Comparison of ENCODE assay signal across 23 mouse cellular contexts in the genomic region with DNA sequence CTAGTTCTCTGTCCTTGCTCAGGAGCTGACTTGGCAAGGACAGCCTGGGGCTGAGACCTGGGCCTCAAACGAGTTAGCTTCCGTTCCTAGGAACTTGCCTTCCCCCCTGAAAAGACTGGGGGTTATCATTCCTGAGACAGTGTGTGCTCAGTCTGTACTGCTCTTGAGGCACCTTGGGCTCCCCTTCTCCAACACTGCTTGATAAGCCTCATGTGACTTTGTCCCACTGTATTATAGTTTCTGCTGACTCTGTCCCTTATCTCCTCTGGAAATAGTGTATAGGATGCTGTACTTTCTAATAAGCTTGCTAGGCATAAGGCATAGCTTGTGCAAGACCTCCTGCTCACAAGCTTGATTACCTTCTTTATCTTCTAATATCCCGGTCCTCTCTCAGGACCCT. TPM values are rescaled to one million over a fixed set of nuclear protein-coding genes. Genes with fewer than 3 reads are reported as not detected.
DNase-seq lines count a peak whose midpoint lies in the region; ATAC-seq and TF ChIP-seq lines count a peak whose summit lies in the region.
"Had no signal": no experiment of that assay in that cellular context is flagged by ENCODE, and none has a peak within 500 bp of the region (broad histone marks: within the 10 kb centered on the region; RNA-seq: fewer than 3 reads in every experiment).

No protein-coding gene starts in this region.

- no peak overlapping the region for H3K27ac ChIP-seq in stomach, embryonic 16.5 days (ENCODE audit: low read length)
- no peak overlapping the region for H3K27ac ChIP-seq in stomach, postnatal 0 days (replicated peaks)
- H3K27ac ChIP-seq in intestine, embryonic 15.5 days = peak overlapping the region; percentile 37; the same call in 1 of the 2 replicates
- peak overlapping the region; percentile 73 for H3K27ac ChIP-seq in intestine, embryonic 16.5 days (ENCODE audit: low read length)
- H3K27ac ChIP-seq in intestine, postnatal 0 days (ENCODE audit: low read depth, low read length) = peak overlapping the region; percentile 46
- no peak overlapping the region for H3K27ac ChIP-seq in forebrain, embryonic 16.5 days (ENCODE audit: low read length)
- H3K27ac ChIP-seq in kidney, adult 2 months (ENCODE audit: insufficient read depth, low read depth, low read length) = no peak overlapping the region

- H3K4me2 ChIP-seq in stomach, embryonic 16.5 days (ENCODE audit: low read depth, low read length) = no peak overlapping the region
- no peak overlapping the region for H3K4me2 ChIP-seq in stomach, postnatal 0 days (replicated peaks; ENCODE audit: low read depth)
- no peak overlapping the region for H3K4me2 ChIP-seq in intestine, embryonic 15.5 days (replicated peaks)
- H3K4me2 ChIP-seq in intestine, embryonic 16.5 days (ENCODE audit: low read depth, low read length) = no peak overlapping the region
- no peak overlapping the region for H3K4me2 ChIP-seq in intestine, postnatal 0 days (replicated peaks; ENCODE audit: low read depth)
- H3K4me2 ChIP-seq in forebrain, embryonic 16.5 days (ENCODE audit: low read length) = no peak overlapping the region

- no peak for TF ChIP-seq CTCF in stomach, postnatal 0 days (IDR thresholded peaks at IDR 0.05; ENCODE audit: low read depth)
- no peak for TF ChIP-seq CTCF in intestine, postnatal 0 days (IDR thresholded peaks at IDR 0.05; ENCODE audit: low read depth)
- no peak for TF ChIP-seq CTCF in kidney, adult 2 months (conservative IDR thresholded peaks at IDR 0.05; ENCODE audit: insufficient read depth, insufficient read length, low read depth, low read length)

- no peaks in the 10 kb centered on the region for H3K4me1 ChIP-seq in stomach, embryonic 16.5 days (ENCODE audit: control insufficient read depth, insufficient read depth, low read length)
- no peaks in the 10 kb centered on the region for H3K4me1 ChIP-seq in stomach, postnatal 0 days (replicated peaks; ENCODE audit: control insufficient read depth, insufficient read depth)
- no peaks in the 10 kb centered on the region for H3K4me1 ChIP-seq in intestine, embryonic 15.5 days (replicated peaks)
- H3K4me1 ChIP-seq in intestine, embryonic 16.5 days (ENCODE audit: control insufficient read depth, insufficient read depth, low read length) = no peaks in the 10 kb centered on the region
- no peaks in the 10 kb centered on the region for H3K4me1 ChIP-seq in intestine, postnatal 0 days (replicated peaks; ENCODE audit: control insufficient read depth, insufficient read depth, low read length)
- H3K4me1 ChIP-seq in forebrain, embryonic 16.5 days (replicated peaks; ENCODE audit: control insufficient read depth, insufficient read depth, low read length) = no peaks in the 10 kb centered on the region
- H3K4me1 ChIP-seq in kidney, adult 2 months (ENCODE audit: control insufficient read depth, insufficient read depth, low read length) = peaks cover 5% of the 10 kb centered on the region; the same call in 1 of the 2 replicates

- TF ChIP-seq POLR2A in kidney, adult 2 months (IDR thresholded peaks at IDR 0.05; ENCODE audit: low read depth, low read length) = no peak

- H3K9me3 ChIP-seq in stomach, embryonic 16.5 days (replicated peaks; ENCODE audit: control insufficient read depth, low read length) = no peaks in the 10 kb centered on the region
- no peaks in the 10 kb centered on the region for H3K9me3 ChIP-seq in stomach, postnatal 0 days (ENCODE audit: control insufficient read depth, low read length)
- H3K9me3 ChIP-seq in intestine, embryonic 15.5 days = no peaks in the 10 kb centered on the region
- no peaks in the 10 kb centered on the region for H3K9me3 ChIP-seq in intestine, embryonic 16.5 days (ENCODE audit: control insufficient read depth, low read length)
- no peaks in the 10 kb centered on the region for H3K9me3 ChIP-seq in intestine, postnatal 0 days (ENCODE audit: control insufficient read depth)
- H3K9me3 ChIP-seq in forebrain, embryonic 16.5 days (ENCODE audit: control insufficient read depth, low read length) = no peaks in the 10 kb centered on the region
- H3K9me3 ChIP-seq: G1E had no signal

- no peaks in the 10 kb centered on the region for H3K36me3 ChIP-seq in stomach, embryonic 16.5 days (ENCODE audit: control insufficient read depth, insufficient read depth, low read length)
- no peaks in the 10 kb centered on the region for H3K36me3 ChIP-seq in stomach, postnatal 0 days (ENCODE audit: control insufficient read depth, insufficient read depth, low read length)
- no peaks in the 10 kb centered on the region for H3K36me3 ChIP-seq in intestine, embryonic 15.5 days
- no peaks in the 10 kb centered on the region for H3K36me3 ChIP-seq in intestine, embryonic 16.5 days (ENCODE audit: control insufficient read depth, insufficient read depth, low read length)
- H3K36me3 ChIP-seq in intestine, postnatal 0 days (ENCODE audit: control insufficient read depth, insufficient read depth) = no peaks in the 10 kb centered on the region
- no peaks in the 10 kb centered on the region for H3K36me3 ChIP-seq in forebrain, embryonic 16.5 days (ENCODE audit: control insufficient read depth, insufficient read depth)
- peaks cover 2% of the 10 kb centered on the region; the same call in 1 of the 2 replicates for H3K36me3 ChIP-seq in kidney, adult 2 months (ENCODE audit: control insufficient read depth, insufficient read depth, low read length)
- H3K36me3 ChIP-seq: G1E had no signal

- WGBS in stomach, embryonic 16.5 days = 62% methylated on average over 3 of the region's 3 CpGs
- WGBS in stomach, postnatal 0 days = 64% methylated on average over 3 of the region's 3 CpGs
- WGBS in intestine, embryonic 15.5 days = 61% methylated on average over 3 of the region's 3 CpGs
- WGBS in intestine, embryonic 16.5 days = 56% methylated on average over 3 of the region's 3 CpGs
- 37% methylated on average over 3 of the region's 3 CpGs for WGBS in intestine, postnatal 0 days
- 64% methylated on average over 3 of the region's 3 CpGs for WGBS in forebrain, embryonic 16.5 days
- WGBS in kidney, adult 2 months = 72% methylated on average over 3 of the region's 3 CpGs

- 0 out of 2 replicates have a peak, but pooled peaks have one; percentile 47 for ATAC-seq in stomach, embryonic 16.5 days (ENCODE audit: insufficient read depth, low FRiP score)
- no peak for ATAC-seq in stomach, postnatal 0 days (ENCODE audit: low FRiP score, low TSS enrichment)
- ATAC-seq in intestine, embryonic 15.5 days = peak; percentile 64
- peak; percentile 79 for ATAC-seq in intestine, embryonic 16.5 days
- ATAC-seq in intestine, postnatal 0 days = peak; percentile 54
- ATAC-seq in forebrain, embryonic 16.5 days = no peak
- ATAC-seq: activated CD4-positive, CD25-positive, alpha-beta regulatory T cell, adult 4 months; CD4-positive, CD25-positive, alpha-beta regulatory T cell, adult 4 months; Patski had no signal

- H3K27me3 ChIP-seq in stomach, embryonic 16.5 days (ENCODE audit: control insufficient read depth, insufficient read depth, low read length) = no peaks in the 10 kb centered on the region
- H3K27me3 ChIP-seq in stomach, postnatal 0 days (ENCODE audit: control insufficient read depth, insufficient read depth, low read length) = no peaks in the 10 kb centered on the region
- no peaks in the 10 kb centered on the region for H3K27me3 ChIP-seq in intestine, embryonic 15.5 days (replicated peaks)
- H3K27me3 ChIP-seq in intestine, embryonic 16.5 days (replicated peaks; ENCODE audit: control insufficient read depth, insufficient read depth, low read length) = no peaks in the 10 kb centered on the region
- no peaks in the 10 kb centered on the region for H3K27me3 ChIP-seq in intestine, postnatal 0 days (replicated peaks; ENCODE audit: control insufficient read depth, insufficient read depth, low read length)
- no peaks in the 10 kb centered on the region for H3K27me3 ChIP-seq in forebrain, embryonic 16.5 days (replicated peaks; ENCODE audit: control insufficient read depth, insufficient read depth, low read length)
- no peaks in the 10 kb centered on the region for H3K27me3 ChIP-seq in kidney, adult 2 months (replicated peaks; ENCODE audit: control insufficient read depth, insufficient read depth, low read length)
- H3K27me3 ChIP-seq: CH12.LX, Patski had no signal

- TF ChIP-seq EP300 in stomach, postnatal 0 days (optimal IDR thresholded peaks at IDR 0.05) = no peak

- DNase-seq in stomach, postnatal 0 days (ENCODE audit: low spot score) = no peak
- no peak for DNase-seq in kidney, adult 2 months
- DNase-seq in frontal cortex, postnatal 10 days (ENCODE audit: low spot score in 2 of 2) = no peak
- DNase-seq: adrenal gland, adult 2 months; adrenal gland, adult 8-10 months; adrenal gland, postnatal 10 days; adrenal gland, postnatal 14 days; adrenal gland, postnatal 25 days; adrenal gland, postnatal 36 days; B cell, adult 2 months; cerebellum, adult 11 months; cerebellum, adult 11-12 months had no signal

- no peak overlapping the region for H3K4me3 ChIP-seq in stomach, embryonic 16.5 days (replicated peaks; ENCODE audit: low read length)
- H3K4me3 ChIP-seq in stomach, postnatal 0 days (ENCODE audit: low read depth, low read length) = no peak overlapping the region
- H3K4me3 ChIP-seq in intestine, embryonic 15.5 days (replicated peaks) = no peak overlapping the region
- no peak overlapping the region for H3K4me3 ChIP-seq in intestine, embryonic 16.5 days (ENCODE audit: low read length)
- no peak overlapping the region for H3K4me3 ChIP-seq in intestine, postnatal 0 days (ENCODE audit: low read depth, low read length)
- no peak overlapping the region for H3K4me3 ChIP-seq in forebrain, embryonic 16.5 days (replicated peaks; ENCODE audit: low read length)
- H3K4me3 ChIP-seq in kidney, adult 2 months (ENCODE audit: insufficient read depth, low read depth, low read length) = no peak overlapping the region

- no peak overlapping the region for H3K9ac ChIP-seq in stomach, embryonic 16.5 days (ENCODE audit: low read length)
- H3K9ac ChIP-seq in stomach, postnatal 0 days (ENCODE audit: low read length) = no peak overlapping the region
- H3K9ac ChIP-seq in intestine, embryonic 15.5 days = no peak overlapping the region
- H3K9ac ChIP-seq in intestine, embryonic 16.5 days (ENCODE audit: low read depth, low read length) = 0 out of 2 replicates have a peak overlapping the region, but pooled peaks have one; percentile 21
- no peak overlapping the region for H3K9ac ChIP-seq in intestine, postnatal 0 days (ENCODE audit: low read depth, low read length)
- no peak overlapping the region for H3K9ac ChIP-seq in forebrain, embryonic 16.5 days (replicated peaks; ENCODE audit: low read depth, low read length)

RNA-seq across cellular contexts. Expression of a gene that starts 17.9 kb away (rescaled TPM):
- 12.7 and 13.0 TPM in 2 replicates for polyA plus RNA-seq in stomach, embryonic 16.5 days (2015; fragmentation: Nextera tagmentation; extraction: Ambion mirVana)
- polyA plus RNA-seq in stomach, postnatal 0 days (2015; fragmentation: Nextera tagmentation; extraction: Ambion mirVana) = 10.0 TPM in 2 replicates
- polyA plus RNA-seq in intestine, embryonic 15.5 days (2015; fragmentation: Nextera tagmentation; extraction: Ambion mirVana) = 47.4 and 49.6 TPM in 2 replicates
- 83.8 and 95.1 TPM in 2 replicates for polyA plus RNA-seq in intestine, embryonic 16.5 days (2015; fragmentation: Nextera tagmentation; extraction: Ambion mirVana)
- polyA plus RNA-seq in intestine, postnatal 0 days (2015; fragmentation: Nextera tagmentation; extraction: Ambion mirVana) = 55.8 and 68.8 TPM in 2 replicates
- 3.2 and 3.3 TPM in 2 replicates for polyA plus RNA-seq in forebrain, embryonic 16.5 days (2015; fragmentation: Nextera tagmentation; extraction: Ambion mirVana)
- polyA plus RNA-seq in kidney, adult 2 months (2012; rRNA removed) = 251 and 265 TPM in 2 replicates
- polyA plus RNA-seq: C2C12, G1E had no signal

Comparison
In these comparisons a context has a peak if more than half of its experiments do, and no peak if none do; other contexts are left out.
1. ATAC-seq: peak in stomach, embryonic 16.5 days (single experiment), intestine, embryonic 15.5 days (single experiment), intestine, embryonic 16.5 days (single experiment) and intestine, postnatal 0 days (single experiment); none in stomach, postnatal 0 days (single experiment) and forebrain, embryonic 16.5 days (single experiment).
2. H3K27ac ChIP-seq: peak in intestine, embryonic 15.5 days (single experiment), intestine, embryonic 16.5 days (single experiment) and intestine, postnatal 0 days (single experiment); none in stomach, embryonic 16.5 days (single experiment), stomach, postnatal 0 days (single experiment), forebrain, embryonic 16.5 days (single experiment) and kidney, adult 2 months (single experiment).